Mouse (Mus musculus): ENCODE results near the gene Upk3b.
"Not testable (repeated sequence)": the region's sequence is repeated elsewhere in the genome, so short reads cannot be mapped to it uniquely, and the experiment has no call there.

GRCm38 (mm10) chr5:136048541-136048940, 10.2 kb downstream of the Upk3b start:
- not testable (repeated sequence) for TF ChIP-seq CTCF (IDR thresholded peaks at IDR 0.05; ENCODE audit: borderline replicate concordance, extremely low read depth, insufficient read depth, insufficient read length); POLR2A (IDR thresholded peaks at IDR 0.05; ENCODE audit: borderline replicate concordance, extremely low read depth, insufficient read depth, insufficient read length, poor library complexity, severe bottlenecking)
